Mouse (Mus musculus): ENCODE results near the gene Aqp2. TPM values are rescaled to one million over a fixed set of nuclear protein-coding genes. Genes with fewer than 3 reads are reported as not detected.

Aqp2 gene
- total RNA-seq (2023; ENCODE audit: inconsistent age) = not detected in 4 replicates

DNA sequence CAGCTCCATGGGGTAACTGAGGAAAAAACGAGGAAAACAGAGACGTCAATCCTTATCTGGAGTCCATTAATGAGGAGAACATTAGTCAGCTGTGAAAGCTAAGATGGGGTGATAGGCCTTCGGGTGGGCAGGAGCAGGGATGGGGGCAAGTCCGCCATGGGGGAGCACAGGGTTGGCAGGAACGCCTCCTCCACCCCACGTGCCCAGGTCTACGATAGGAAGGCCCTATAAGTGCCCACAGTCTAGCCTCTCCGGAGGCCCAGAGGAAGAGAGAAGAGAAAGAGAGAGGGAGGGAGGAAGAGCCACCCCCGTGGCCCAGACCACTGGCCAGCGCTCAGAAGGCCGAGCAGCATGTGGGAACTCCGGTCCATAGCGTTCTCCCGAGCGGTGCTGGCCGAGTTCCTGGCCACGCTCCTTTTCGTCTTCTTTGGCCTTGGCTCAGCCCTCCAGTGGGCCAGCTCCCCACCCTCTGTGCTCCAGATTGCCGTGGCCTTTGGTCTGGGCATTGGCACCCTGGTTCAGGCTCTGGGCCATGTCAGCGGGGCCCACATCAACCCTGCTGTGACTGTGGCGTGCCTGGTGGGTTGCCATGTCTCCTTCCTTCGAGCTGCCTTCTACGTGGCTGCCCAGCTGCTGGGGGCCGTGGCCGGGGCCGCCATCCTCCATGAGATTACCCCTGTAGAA lies at the start of gene Aqp2:
Gene Aqp2 (plus strand): TSS at position 254 of the 684 bp plus-strand sequence.

GRCm38 (mm10) chr15:99590429-99591084 lies 11.7 kb downstream of the Aqp2 start, which contains the start of gene Aqp5:
Gene Aqp5, plus strand, starts transcription at chr15:99590782.

DNA sequence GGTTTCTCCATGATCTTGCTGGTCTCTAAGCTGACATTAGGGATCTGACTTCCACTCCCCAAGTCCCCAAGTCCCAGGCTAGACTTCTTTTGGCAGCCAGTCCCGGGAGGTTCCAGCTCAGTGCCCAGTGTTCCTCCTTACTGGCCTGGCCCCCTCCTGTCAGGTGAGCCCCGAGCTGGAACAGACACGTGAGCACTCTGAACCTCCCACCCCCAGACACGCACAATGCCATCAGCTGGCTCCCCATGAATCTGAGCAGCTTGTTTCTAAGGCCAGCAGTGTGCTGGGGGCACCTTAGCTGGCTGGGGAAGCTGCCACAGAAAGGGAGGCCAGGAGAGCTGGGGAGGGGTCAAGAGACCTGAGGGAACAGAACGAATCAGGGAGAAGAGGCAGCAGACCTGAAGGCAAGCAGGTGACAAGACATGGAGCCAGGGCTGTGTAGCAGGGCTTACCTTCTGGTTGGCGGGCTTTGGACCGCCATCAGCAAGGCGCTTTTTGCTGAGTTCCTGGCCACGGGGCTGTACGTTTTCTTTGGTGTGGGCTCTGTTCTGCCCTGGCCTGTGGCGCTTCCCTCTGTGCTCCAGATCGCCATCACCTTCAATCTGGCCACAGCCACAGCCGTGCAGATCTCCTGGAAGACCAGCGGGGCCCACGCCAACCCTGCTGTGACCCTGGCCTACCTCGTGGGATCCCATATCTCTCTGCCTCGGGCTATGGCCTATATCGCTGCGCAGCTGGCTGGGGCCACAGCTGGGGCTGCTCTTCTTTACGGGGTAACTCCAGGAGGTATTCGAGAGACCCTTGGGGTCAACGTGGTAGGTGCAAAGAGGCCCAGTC lies 22.3 kb downstream of the Aqp2 start, which contains the start of gene Aqp6:
Gene Aqp6 (plus strand): TSS at position 415 of the 837 bp plus-strand sequence.

Other genes starting within 250 kb of the Aqp2 start
- gene Fmnl3, start 208.6 kb upstream of the Aqp2 start, total RNA-seq (2023; ENCODE audit: inconsistent age) = 139 to 148 TPM (median 141 TPM) in 4 replicates
- 424 to 452 TPM (median 435 TPM) in 4 replicates for gene Tmbim6, start 186.2 kb upstream of the Aqp2 start, total RNA-seq (2023; ENCODE audit: inconsistent age)
- gene Nckap5l, start 121.3 kb upstream of the Aqp2 start, total RNA-seq (2023; ENCODE audit: inconsistent age) = 5.3 to 9.9 TPM (median 7.2 TPM) in 4 replicates
- gene Bcdin3d, start 104.3 kb upstream of the Aqp2 start, total RNA-seq (2023; ENCODE audit: inconsistent age) = 5.0 to 8.5 TPM (median 7.6 TPM) in 4 replicates
- gene Faim2, start 50.9 kb upstream of the Aqp2 start, total RNA-seq (2023; ENCODE audit: inconsistent age) = not detected in 4 replicates
- not detected in 4 replicates for gene Aqp5, start 11.7 kb downstream of the Aqp2 start, total RNA-seq (2023; ENCODE audit: inconsistent age)
- gene Aqp6, start 22.3 kb downstream of the Aqp2 start, total RNA-seq (2023; ENCODE audit: inconsistent age) = not detected in 4 replicates
- gene Racgap1, start 72.6 kb downstream of the Aqp2 start, total RNA-seq (2023; ENCODE audit: inconsistent age) = 7.3 to 11.3 TPM (median 9.6 TPM) in 4 replicates
- 0.42 to 0.60 TPM (median 0.51 TPM) in 4 replicates for gene Asic1, start 91.3 kb downstream of the Aqp2 start, total RNA-seq (2023; ENCODE audit: inconsistent age)
- 55.6 to 74.4 TPM (median 65.8 TPM) in 4 replicates for gene Smarcd1, start 123.1 kb downstream of the Aqp2 start, total RNA-seq (2023; ENCODE audit: inconsistent age)
- 4.0 to 8.8 TPM (median 5.3 TPM) in 4 replicates for gene Gm17349, start 126.4 kb downstream of the Aqp2 start, total RNA-seq (2023; ENCODE audit: inconsistent age)
- 0.22 to 1.3 TPM (median 0.44 TPM) in 4 replicates for gene Gpd1, start 138.5 kb downstream of the Aqp2 start, total RNA-seq (2023; ENCODE audit: inconsistent age)
- gene Cox14, start 146.6 kb downstream of the Aqp2 start, total RNA-seq (2023; ENCODE audit: inconsistent age) = 42.7 to 52.1 TPM (median 49.8 TPM) in 4 replicates
- gene Cers5, start 193.8 kb downstream of the Aqp2 start, total RNA-seq (2023; ENCODE audit: inconsistent age) = 45.6 to 59.0 TPM (median 49.2 TPM) in 4 replicates